Mouse (Mus musculus): ENCODE measurements around the gene Olfr324. TPM values are rescaled to one million over a fixed set of nuclear protein-coding genes. Genes with fewer than 3 reads are reported as not detected.

Gene Olfr324
- polyA plus RNA-seq, 1 experiment from 2014 or later, result not detected

DNA sequence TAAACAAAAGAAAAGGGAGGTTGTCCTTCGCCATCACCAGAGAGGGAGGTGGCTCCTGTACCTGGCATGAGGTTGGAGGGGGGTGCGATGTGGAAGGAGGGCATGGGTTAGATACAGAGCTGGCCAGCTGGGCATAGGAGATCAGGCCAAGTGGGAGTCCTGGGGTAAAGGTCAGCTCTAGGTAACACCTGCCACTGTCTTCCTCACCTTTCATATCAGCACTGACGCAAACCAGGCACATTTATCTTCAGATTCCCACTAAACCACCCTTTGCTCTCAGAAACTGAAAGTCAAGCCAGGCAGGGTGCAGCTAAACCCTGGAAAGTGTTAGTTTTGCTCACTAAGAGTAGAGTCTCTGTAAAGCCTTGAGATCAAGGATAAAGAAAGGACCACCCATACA lies 23.5 kb downstream of the Olfr324 start:
- peak; percentile 84 for DNase-seq (ENCODE audit: low spot score)
- Histone ChIP-seq H3K27me3 (ENCODE audit: control insufficient read depth, insufficient read depth, low read length) (no peaks in the 10 kb centered on the region), H3K4me1 (replicated peaks; ENCODE audit: control insufficient read depth, insufficient read depth) (no peaks in the 10 kb centered on the region), H3K4me3 (ENCODE audit: low read depth, low read length) (no peak overlapping the region), H3K27ac (replicated peaks) (0 out of 2 replicates have a peak overlapping the region, but pooled peaks have one; percentile 30), H3K9me3 (ENCODE audit: control insufficient read depth, low read length) (no peaks in the 10 kb centered on the region), H3K4me2 (replicated peaks; ENCODE audit: low read depth) (no peak overlapping the region), H3K9ac (ENCODE audit: low read length) (no peak overlapping the region), H3K36me3 (ENCODE audit: control insufficient read depth, insufficient read depth, low read length) (no peaks in the 10 kb centered on the region)
- WGBS, result 47% methylated on average over 3 of the region's 3 CpGs
- TF ChIP-seq EP300 (optimal IDR thresholded peaks at IDR 0.05) (no peak), CTCF (IDR thresholded peaks at IDR 0.05; ENCODE audit: low read depth) (no peak)
- ATAC-seq (ENCODE audit: low FRiP score, low TSS enrichment), result peak; percentile 92

DNA sequence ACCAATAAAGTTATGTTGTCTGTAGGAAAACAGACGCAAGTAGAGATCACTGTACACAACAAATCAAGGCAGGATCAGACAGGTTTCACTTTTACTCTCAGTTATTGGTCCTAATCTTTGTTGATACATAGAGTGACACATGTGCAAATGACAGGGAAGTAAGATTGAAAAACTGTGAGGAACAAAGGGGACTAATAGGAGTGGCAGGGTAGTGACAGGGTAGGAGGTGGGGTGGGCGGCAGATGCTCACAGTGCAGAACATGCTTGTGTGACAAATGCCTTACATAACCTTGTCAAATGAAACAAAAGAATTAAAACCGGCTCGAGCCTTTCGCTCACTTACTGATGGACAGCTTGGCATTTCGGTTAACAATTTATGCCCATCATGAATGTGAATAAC lies 23.9 kb downstream of the Olfr324 start:
- 52% methylated on average over 6 of the region's 6 CpGs for WGBS
- TF ChIP-seq EP300 (optimal IDR thresholded peaks at IDR 0.05), result no peak
- no peak for TF ChIP-seq CTCF (IDR thresholded peaks at IDR 0.05; ENCODE audit: low read depth)
- Histone ChIP-seq H3K4me2 (replicated peaks; ENCODE audit: low read depth) (no peak overlapping the region), H3K4me3 (ENCODE audit: low read depth, low read length) (no peak overlapping the region), H3K9me3 (ENCODE audit: control insufficient read depth, low read length) (no peaks in the 10 kb centered on the region), H3K27me3 (ENCODE audit: control insufficient read depth, insufficient read depth, low read length) (no peaks in the 10 kb centered on the region), H3K36me3 (ENCODE audit: control insufficient read depth, insufficient read depth, low read length) (no peaks in the 10 kb centered on the region), H3K9ac (ENCODE audit: low read length) (no peak overlapping the region), H3K4me1 (replicated peaks; ENCODE audit: control insufficient read depth, insufficient read depth) (no peaks in the 10 kb centered on the region), H3K27ac (replicated peaks) (0 out of 2 replicates have a peak overlapping the region, but pooled peaks have one; percentile 30)
- DNase-seq (ENCODE audit: low spot score) (peak; percentile 44), ATAC-seq (ENCODE audit: low FRiP score, low TSS enrichment) (peak; percentile 80)

DNA sequence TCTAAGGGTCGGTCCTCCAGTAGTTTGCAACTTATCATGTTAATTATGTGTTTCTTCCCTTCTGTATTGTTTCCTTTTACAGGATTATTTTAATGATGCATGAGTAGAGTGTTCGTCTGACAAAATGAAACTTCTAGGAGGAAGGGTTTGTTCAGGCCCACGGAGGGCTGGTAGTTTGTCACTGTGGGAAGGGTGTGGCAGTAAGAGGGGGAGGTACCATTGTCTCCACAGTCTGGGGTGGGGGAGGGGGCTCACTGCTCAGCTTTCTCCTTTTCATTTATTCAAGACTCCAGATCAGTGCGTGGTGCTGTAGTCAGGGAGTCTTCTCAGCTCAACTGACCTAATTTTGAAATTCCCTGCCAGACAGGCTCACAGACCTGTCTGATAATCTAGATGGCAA lies 31.2 kb downstream of the Olfr324 start:
- WGBS, result 33% methylated on average over 4 of the region's 4 CpGs
- TF ChIP-seq EP300 (optimal IDR thresholded peaks at IDR 0.05) (no peak), CTCF (IDR thresholded peaks at IDR 0.05; ENCODE audit: low read depth) (no peak)
- ATAC-seq (ENCODE audit: low FRiP score, low TSS enrichment), result no peak
- no peak overlapping the region for H3K4me3 ChIP-seq (ENCODE audit: low read depth, low read length)
- no peak for DNase-seq (ENCODE audit: low spot score)
- H3K27ac ChIP-seq (replicated peaks), result no peak overlapping the region
- H3K4me1 ChIP-seq (replicated peaks; ENCODE audit: control insufficient read depth, insufficient read depth), result no peaks in the 10 kb centered on the region
- H3K9ac ChIP-seq (ENCODE audit: low read length), result no peak overlapping the region
- H3K36me3 ChIP-seq (ENCODE audit: control insufficient read depth, insufficient read depth, low read length), result no peaks in the 10 kb centered on the region
- no peaks in the 10 kb centered on the region for H3K9me3 ChIP-seq (ENCODE audit: control insufficient read depth, low read length)
- no peak overlapping the region for H3K4me2 ChIP-seq (replicated peaks; ENCODE audit: low read depth)
- H3K27me3 ChIP-seq (ENCODE audit: control insufficient read depth, insufficient read depth, low read length), result no peaks in the 10 kb centered on the region

DNA sequence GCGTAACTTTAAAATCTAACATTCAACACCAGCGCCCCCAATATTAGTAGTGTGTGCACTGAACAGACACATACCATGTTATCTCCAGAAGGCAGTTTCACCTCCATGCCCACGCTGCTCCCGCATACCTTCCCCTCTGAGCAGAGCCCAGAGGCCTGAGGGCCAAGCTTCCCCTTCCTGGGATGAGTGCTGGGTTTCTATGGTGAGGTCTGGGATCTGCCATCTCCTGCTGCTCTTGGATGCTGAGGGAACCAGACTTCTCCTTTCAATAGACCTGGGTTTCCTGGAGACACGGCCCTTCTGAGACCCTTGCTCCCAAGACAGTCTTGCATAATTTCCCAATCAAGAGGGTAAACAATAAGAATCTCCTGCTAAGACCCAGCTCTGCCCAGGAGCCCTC lies 35.5 kb downstream of the Olfr324 start, which contains the start of gene Olfr323:
Gene Olfr323 (minus strand): TSS at position 101 of the 400 bp plus-strand sequence.
- TF ChIP-seq CTCF (IDR thresholded peaks at IDR 0.05; ENCODE audit: low read depth) (no peak), EP300 (optimal IDR thresholded peaks at IDR 0.05) (no peak)
- Histone ChIP-seq H3K27ac (replicated peaks) (peak within 1 kb of the TSS; percentile 49; the same call in 1 of the 2 replicates), H3K9ac (ENCODE audit: low read length) (no peak within 1 kb of the TSS), H3K27me3 (ENCODE audit: control insufficient read depth, insufficient read depth, low read length) (no peaks in the 10 kb centered on the region), H3K4me3 (ENCODE audit: low read depth, low read length) (no peak within 1 kb of the TSS), H3K9me3 (ENCODE audit: control insufficient read depth, low read length) (no peaks in the 10 kb centered on the region), H3K4me2 (replicated peaks; ENCODE audit: low read depth) (no peak within 1 kb of the TSS), H3K36me3 (ENCODE audit: control insufficient read depth, insufficient read depth, low read length) (no peaks in the 10 kb centered on the region), H3K4me1 (replicated peaks; ENCODE audit: control insufficient read depth, insufficient read depth) (no peaks in the 10 kb centered on the region)
- ATAC-seq (ENCODE audit: low FRiP score, low TSS enrichment) (no peak), DNase-seq (ENCODE audit: low spot score) (no peak)
- 61% methylated on average over 5 of the region's 5 CpGs for WGBS

DNA sequence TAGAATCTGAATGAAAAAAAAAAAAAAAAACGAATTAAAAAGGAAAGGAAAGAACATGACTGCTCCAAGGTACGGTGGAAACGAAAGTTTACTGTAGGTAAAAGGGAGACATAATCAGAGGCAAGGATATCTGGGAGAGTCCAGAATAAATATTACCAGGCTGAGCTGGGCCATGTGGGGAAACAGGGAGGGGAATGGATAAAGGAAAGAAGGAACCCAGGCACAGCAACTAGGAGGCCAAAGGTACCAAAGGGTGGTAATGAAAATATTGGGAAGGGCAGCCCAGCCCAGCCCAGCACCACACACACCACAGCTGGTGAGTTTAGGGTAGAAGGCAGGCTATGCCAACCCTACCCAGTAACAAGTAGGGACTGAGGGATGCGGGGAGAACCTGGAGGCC lies 40.0 kb downstream of the Olfr324 start:
- Histone ChIP-seq H3K4me1 (replicated peaks; ENCODE audit: control insufficient read depth, insufficient read depth) (no peaks in the 10 kb centered on the region), H3K27ac (replicated peaks) (peak overlapping the region; percentile 75), H3K9ac (ENCODE audit: low read length) (no peak overlapping the region), H3K4me3 (ENCODE audit: low read depth, low read length) (no peak overlapping the region), H3K4me2 (replicated peaks; ENCODE audit: low read depth) (no peak overlapping the region), H3K9me3 (ENCODE audit: control insufficient read depth, low read length) (no peaks in the 10 kb centered on the region), H3K27me3 (ENCODE audit: control insufficient read depth, insufficient read depth, low read length) (no peaks in the 10 kb centered on the region), H3K36me3 (ENCODE audit: control insufficient read depth, insufficient read depth, low read length) (no peaks in the 10 kb centered on the region)
- DNase-seq (ENCODE audit: low spot score) (peak; percentile 64), ATAC-seq (ENCODE audit: low FRiP score, low TSS enrichment) (peak; percentile 84)
- 44% methylated on average over 4 of the region's 4 CpGs for WGBS
- TF ChIP-seq CTCF (IDR thresholded peaks at IDR 0.05; ENCODE audit: low read depth), result no peak
- TF ChIP-seq EP300 (optimal IDR thresholded peaks at IDR 0.05), result no peak

DNA sequence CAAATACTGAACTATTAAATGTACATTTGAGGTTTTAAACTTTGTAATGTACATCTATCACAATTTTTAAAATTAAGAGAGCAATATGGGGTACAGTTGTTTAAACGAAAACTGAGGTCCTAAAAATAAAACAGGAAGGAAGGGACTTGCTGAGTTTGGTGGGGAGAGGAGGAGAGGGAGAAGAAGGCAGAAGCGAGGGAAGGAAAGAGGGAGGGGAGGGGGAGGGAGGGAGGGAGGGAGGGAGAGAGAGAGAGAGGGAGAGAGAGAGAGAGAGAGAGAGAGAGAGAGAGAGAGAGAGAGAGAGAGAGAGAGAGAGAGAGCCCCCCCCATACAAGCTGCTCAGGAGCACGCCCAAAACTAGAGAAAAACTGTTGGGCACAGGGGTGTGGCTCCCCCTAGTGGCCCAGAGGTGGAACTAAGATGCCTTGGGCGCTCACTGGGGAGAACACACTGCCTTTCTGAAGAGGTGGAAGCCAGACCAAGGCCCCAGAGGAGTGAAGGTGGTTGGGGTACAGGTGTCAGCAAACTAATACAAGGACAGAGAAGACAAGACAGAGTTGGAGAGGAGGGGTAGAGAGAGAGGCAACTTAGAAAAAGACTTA lies 41.6 kb downstream of the Olfr324 start:
- 7% methylated on average over 3 of the region's 4 CpGs for WGBS

More for the DNA sequence above, 41.6 kb downstream of the Olfr324 start:
- Histone ChIP-seq H3K36me3 (ENCODE audit: control insufficient read depth, insufficient read depth, low read length) (no peaks in the 10 kb centered on the region), H3K9ac (ENCODE audit: low read length) (no peak overlapping the region), H3K4me3 (ENCODE audit: low read depth, low read length) (no peak overlapping the region), H3K27me3 (ENCODE audit: control insufficient read depth, insufficient read depth, low read length) (no peaks in the 10 kb centered on the region; the same call in 1 of the 2 replicates), H3K27ac (replicated peaks) (no peak overlapping the region), H3K4me1 (replicated peaks; ENCODE audit: control insufficient read depth, insufficient read depth) (0 out of 2 replicates have a peak, but pooled peaks cover 2% of the 10 kb centered on the region), H3K9me3 (ENCODE audit: control insufficient read depth, low read length) (no peaks in the 10 kb centered on the region), H3K4me2 (replicated peaks; ENCODE audit: low read depth) (no peak overlapping the region)
- TF ChIP-seq EP300 (optimal IDR thresholded peaks at IDR 0.05) (no peak), CTCF (IDR thresholded peaks at IDR 0.05; ENCODE audit: low read depth) (peak; percentile 88)
- DNase-seq (ENCODE audit: low spot score), result peak; percentile 74
- ATAC-seq (ENCODE audit: low FRiP score, low TSS enrichment), result peak; percentile 19; the same call in 1 of the 2 replicates
